Mouse (Mus musculus) ovary, postnatal 14 days (tissue): Measurements from ENCODE around the gene Smg9.
"Not testable (repeated sequence)": the region's sequence is repeated elsewhere in the genome, so short reads cannot be mapped to it uniquely, and the experiment has no call there.

Source experiments
- DNase-seq: peaks from one replicate; pipeline ENCODE4 v3.0.0; 2022; ENCODE audit warnings: low spot score

Smg9 gene

DNA sequence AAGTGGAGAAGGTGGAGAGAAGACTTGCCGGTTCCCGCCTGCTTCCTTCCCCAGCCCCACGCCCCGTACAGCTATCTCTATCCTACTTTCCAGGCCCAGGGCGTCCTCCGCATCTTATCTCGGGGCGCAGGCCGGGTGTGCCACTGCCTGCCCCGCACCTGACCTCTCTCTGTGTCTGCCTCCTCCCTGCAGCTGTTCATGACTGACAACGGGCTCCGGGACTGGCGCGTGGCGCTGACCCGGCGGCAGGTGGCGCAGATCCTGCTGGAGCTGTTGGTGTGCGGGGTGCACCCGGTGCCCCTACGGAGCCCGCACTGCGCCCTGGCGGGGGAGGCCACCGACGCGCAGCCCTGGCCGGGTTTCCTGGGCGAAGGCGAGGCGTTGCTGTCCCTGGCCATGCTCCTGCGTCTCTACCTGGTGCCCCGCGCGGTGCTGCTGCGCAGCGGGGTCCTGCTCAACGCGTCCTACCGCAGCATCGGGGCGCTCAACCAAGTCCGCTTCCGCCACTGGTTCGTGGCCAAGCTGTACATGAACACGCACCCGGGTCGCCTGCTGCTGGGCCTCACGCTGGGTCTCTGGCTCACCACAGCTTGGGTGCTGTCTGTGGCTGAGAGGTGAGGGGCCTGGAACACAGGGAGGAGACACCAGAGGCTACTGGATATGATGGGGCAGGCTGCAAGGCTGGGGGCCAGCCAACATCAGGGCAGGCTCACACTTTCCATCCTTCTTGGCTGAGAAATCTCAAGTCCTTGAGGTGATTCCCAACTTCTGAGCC, 22.1 kb upstream of the Smg9 start:
- no peak for DNase-seq

DNA sequence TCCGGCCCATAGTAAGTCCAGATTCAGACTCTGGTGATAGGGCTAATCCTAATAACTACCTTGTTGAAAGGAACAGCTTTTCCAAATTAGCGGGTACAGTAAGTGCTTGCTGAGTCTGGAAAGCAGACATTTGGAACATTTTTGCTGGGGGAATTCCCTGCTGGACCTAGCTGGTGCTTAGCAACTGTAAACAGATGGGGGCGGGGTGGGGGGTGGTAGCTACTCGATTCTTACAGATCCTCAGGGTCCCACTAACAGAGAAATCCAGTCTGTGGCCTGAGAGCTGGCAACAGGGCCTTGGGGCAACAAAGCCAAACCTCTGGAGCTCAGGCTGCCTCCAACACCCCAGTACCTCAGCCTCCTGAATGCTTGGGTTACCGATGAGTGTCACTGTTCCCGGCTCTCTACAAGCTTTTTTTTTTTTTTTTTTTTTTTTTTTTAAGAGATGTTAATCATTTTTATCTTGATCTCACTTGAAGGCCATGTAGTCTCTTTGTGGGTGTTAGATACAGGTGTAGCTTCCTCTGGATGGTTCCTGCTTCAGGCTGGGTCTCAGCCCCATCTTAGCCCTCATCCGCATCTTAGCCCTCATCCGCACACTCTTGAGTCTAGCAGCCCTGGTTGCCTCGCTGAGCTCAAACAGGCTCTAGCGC, 21.2 kb upstream of the Smg9 start:
- no peak for DNase-seq

GRCm38 (mm10) chr7:24379934-24380333, 19.5 kb upstream of the Smg9 start:
- DNase-seq: no peak

DNA sequence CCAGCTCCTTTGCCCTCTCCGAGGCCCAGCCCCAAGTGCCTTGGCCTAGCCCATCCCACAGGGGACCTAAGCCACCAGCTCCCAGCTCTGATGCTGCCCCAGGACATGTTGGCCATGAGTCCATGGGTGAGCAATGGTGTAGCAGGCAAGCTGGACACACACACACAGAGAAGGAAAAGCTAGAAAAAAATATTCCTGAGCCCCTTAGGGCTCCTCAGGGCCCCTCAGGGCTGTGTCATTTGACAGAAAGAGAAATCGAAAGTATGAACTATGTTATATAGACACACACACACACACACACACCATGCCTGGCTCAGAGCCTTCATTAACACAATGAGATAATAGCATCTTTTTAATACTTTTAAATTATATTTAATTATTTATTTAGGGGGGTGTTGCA, 19.0 kb upstream of the Smg9 start:
- DNase-seq: no peak

GRCm38 (mm10) chr7:24382730-24383372, 16.6 kb upstream of the Smg9 start:
- DNase-seq: no peak

GRCm38 (mm10) chr7:24384070-24384469, 15.3 kb upstream of the Smg9 start:
- DNase-seq: no peak

- DNase-seq: peak; percentile 67
Measured at GRCm38 (mm10) chr7:24384827-24385226, 14.6 kb upstream of the Smg9 start.

GRCm38 (mm10) chr7:24387059-24387556, 12.3 kb upstream of the Smg9 start:
- no peak for DNase-seq

GRCm38 (mm10) chr7:24389516-24390187, 9.8 kb upstream of the Smg9 start:
- DNase-seq: no peak

GRCm38 (mm10) chr7:24390512-24390911, 8.9 kb upstream of the Smg9 start:
- DNase-seq: no peak

DNA sequence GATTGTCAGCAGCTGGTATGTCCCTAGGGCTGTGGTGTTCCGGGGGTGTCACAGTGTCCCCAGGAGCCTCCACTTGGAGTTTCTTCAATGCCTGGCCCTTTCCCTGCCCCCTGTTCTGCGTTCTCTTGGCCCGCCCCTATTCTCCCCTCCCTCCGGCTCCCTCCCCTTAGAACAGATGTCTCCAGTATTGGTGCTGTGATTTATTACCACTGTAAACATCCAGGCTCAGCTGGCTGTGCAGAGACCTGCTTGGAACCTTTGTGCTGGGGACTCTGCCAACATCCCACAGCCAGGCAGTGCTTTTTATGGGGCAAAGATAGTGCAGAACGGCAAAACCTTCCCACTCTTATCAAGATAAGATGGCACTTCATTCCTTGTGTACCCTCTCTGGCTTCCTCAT, 8.3 kb upstream of the Smg9 start:
- no peak for DNase-seq

DNA sequence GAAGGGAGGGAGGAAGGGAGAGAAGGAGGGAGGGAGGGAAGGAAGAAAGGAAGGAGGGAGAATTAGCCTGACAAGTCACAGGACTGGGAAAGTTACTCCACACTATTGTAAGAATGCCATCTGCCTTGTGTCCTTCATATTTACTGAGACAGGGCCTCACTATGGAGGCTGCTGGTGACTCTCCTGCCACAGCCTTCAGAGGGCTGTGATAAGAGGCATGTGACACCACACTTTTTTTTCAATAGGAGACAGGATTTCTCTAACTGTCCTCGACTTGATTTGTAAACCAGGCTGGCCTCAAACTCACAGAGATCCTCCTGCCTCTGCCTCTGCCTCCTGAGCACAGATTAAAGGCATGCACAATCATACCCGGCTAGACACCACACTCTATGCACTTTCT, 7.7 kb upstream of the Smg9 start:
- DNase-seq: no peak

- DNase-seq: no peak
Measured at GRCm38 (mm10) chr7:24394054-24394453, 5.4 kb upstream of the Smg9 start.

DNA sequence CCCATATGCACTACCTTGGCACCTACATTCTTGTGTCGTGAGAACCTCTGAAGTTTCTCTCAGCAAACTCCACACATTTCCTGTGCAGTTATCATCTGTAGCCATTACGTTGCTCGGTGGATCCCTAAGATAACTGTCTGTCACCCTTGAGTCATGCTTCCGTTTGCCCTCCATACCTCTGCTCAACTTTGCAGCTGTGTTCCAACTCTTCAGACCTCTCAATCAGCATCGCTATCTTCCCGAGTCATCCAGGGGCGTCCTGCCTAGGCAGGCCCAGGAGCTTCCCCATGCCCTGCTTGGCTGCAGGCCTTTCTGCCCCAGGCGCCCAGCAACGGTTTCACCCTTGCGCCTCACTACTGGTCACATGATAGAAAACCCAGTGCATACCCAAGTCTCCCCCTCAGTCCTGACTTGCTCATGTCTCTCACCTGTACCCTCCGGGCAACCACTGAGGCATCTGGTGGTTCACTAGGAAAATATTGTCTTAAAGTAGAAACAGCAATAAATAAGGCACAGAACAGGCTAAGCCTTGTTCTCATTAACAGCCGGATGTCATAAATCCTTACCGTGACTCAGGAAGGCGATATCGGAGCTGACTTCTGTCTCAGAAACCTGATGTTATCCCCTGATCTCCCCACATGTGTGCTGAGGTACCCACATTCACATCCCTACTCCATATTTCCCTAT, 4.8 kb upstream of the Smg9 start:
- DNase-seq: no peak

- no peak for DNase-seq
Measured at GRCm38 (mm10) chr7:24396832-24397231, 2.6 kb upstream of the Smg9 start.

DNA sequence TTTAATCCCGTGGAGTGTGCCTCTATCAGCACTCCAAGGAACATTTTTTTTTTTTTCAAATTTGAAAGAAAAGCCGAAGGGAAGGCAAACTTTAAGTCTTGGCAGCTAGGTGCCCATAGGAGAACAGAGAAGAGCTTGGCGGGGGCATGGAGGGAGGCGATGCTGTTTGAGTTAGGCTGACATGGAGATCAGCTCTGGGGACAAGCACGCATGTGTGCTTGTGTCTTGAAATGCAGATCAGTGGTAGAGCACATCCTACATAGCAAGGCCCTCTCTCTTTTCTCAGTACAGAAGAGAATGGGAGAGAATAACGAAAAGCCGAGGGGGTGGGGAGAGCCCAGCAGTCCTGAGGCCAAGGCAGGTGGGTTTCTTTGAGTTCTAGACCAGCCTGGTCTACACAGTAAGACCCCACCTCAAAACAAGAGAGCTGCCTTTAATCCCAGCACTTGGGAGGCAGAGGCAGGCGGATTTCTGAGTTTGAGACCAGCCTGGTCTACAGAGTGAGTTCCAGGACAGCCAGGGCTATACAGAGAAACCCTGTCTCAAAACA, 980 bp upstream of the Smg9 start:
- DNase-seq: no peak

DNA sequence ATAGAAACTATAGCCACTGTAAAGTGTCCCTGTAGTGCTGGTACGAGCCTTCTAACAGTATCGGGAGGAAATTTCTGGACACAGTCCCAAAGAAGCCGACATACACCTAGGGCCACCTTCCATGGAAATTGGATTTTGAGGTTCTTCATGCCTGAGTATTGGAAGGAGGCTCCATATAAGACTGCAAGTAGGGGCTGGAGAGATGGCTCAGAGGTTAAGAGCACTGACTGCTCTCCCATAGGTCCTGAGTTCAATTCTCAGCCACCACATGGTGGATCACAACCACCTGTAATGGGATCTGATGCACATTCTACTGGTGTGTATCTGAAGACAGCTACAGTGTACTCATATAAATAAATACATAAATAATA, 648 bp downstream of the Smg9 start:
- no peak for DNase-seq

GRCm38 (mm10) chr7:24400489-24400888, 1.1 kb downstream of the Smg9 start:
- DNase-seq: not testable (repeated sequence)

DNA sequence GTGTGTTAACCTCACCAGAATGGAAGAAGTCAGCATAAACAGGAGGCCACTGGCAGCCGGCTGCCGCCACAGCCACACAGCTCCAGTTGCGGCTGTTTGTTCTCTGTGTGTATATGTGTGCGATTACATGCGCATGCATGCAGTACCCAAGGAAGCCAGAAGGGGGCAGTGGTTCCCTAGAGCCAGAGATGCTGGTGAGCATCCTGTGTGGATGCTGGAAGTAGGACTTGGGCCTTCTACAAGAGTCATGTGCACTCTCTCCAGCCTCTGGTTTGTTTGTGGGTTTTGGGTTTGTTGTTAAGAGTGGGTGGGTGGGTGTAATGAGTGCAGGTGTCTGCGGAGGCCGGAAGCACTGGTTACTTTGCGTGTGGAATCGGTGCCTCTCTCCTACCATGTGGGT, 3.4 kb downstream of the Smg9 start:
- no peak for DNase-seq

DNA sequence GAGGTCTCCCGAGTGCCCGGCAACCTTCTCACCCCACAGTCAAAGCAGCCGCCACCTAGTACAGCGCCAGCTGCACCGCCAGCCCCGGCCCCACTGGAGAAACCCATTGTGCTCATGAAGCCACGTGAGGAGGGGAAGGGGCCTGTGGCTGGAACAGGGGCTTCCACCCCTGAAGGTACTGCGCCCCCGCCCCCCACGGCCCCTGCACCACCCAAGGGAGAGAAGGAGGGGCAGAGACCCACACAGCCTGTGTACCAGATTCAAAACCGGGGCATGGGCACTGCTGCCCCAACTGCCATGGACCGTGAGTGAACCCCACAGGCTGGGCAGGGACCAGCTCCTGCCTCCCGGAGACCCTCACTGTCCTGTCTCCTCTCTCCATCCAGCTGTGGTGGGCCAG, 6.2 kb downstream of the Smg9 start:
- DNase-seq: no peak

DNA sequence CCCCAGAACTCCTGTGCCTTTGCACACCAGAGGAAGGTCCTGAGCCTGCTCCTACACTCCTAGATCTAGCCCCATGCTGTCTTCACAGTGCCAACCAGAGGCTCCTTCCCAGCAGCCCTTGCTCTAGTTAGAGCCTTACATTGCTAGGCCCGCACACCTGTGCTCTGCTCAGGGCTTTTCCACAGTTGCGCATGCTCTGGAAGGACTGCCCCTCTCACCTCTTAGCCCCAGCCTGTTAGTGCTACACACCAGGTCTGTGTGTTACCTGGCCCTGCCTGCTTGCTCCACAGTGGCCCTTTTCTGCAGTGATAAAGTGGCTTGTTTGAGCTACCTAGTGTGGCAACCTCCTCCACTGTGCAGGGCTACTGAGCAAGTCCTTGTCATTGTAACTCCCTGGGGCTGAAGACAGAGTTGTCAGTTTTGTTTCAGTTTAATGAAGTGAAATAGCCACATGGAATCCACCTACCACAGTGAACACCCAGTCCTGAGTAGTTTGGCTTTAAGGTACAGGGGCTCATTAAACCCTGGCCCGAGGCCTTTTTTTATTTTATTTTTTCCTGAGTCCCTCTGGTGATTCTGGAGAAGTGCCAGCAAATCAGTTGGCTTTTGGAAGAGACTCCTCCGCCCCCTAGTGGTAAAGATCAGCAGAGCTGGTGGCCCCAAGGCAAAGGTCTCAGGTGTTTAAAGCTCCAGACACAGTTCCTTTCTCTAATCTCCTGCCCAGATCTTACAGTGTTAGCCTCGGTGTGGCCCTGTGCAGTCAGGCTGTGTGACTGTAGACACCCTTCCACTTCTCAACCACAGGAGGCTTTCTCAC, 7.3 kb downstream of the Smg9 start:
- DNase-seq: peak; percentile 72
